Mouse (Mus musculus): ENCODE results near the gene Gm17657. TPM values are rescaled to one million over a fixed set of nuclear protein-coding genes. Genes with fewer than 3 reads are reported as not detected.
"Not testable (repeated sequence)": the region's sequence is repeated elsewhere in the genome, so short reads cannot be mapped to it uniquely, and the experiment has no call there.

Gene Gm17657
- polyA plus RNA-seq, 1 experiment from 2014 or later = not detected

GRCm38 (mm10) chr17:29498952-29499351 lies 50.5 kb downstream of the Gm17657 start:
- H3K36me3 ChIP-seq = peaks cover 14% of the 10 kb centered on the region
- 83% methylated on average over 2 of the region's 2 CpGs for WGBS
- H3K9me3 ChIP-seq; H3K4me2 ChIP-seq (replicated peaks); H3K9ac ChIP-seq; H3K27me3 ChIP-seq; H3K27ac ChIP-seq; H3K4me1 ChIP-seq; H3K4me3 ChIP-seq; ATAC-seq (ENCODE audit: insufficient number of reproducible peaks, insufficient read depth, low FRiP score, low TSS enrichment): not testable (repeated sequence)

- Histone ChIP-seq H3K36me3 (peaks cover 19% of the 10 kb centered on the region), H3K4me2 (replicated peaks) (no peak overlapping the region), H3K4me1 (peaks cover 6% of the 10 kb centered on the region; the same call in 1 of the 2 replicates), H3K9me3 (no peaks in the 10 kb centered on the region), H3K27ac (no peak overlapping the region), H3K9ac (no peak overlapping the region), H3K27me3 (no peaks in the 10 kb centered on the region), H3K4me3 (no peak overlapping the region)
- ATAC-seq (ENCODE audit: insufficient number of reproducible peaks, insufficient read depth, low FRiP score, low TSS enrichment) = no peak
- WGBS = 61% methylated on average over 4 of the region's 4 CpGs
Observed at GRCm38 (mm10) chr17:29498028-29498427, 51.4 kb downstream of the Gm17657 start.

GRCm38 (mm10) chr17:29497481-29497880 lies 52.0 kb downstream of the Gm17657 start:
- peaks cover 19% of the 10 kb centered on the region for H3K36me3 ChIP-seq
- H3K4me2 ChIP-seq (replicated peaks); H3K4me3 ChIP-seq; H3K9ac ChIP-seq; H3K9me3 ChIP-seq; H3K27me3 ChIP-seq; H3K27ac ChIP-seq; H3K4me1 ChIP-seq; ATAC-seq (ENCODE audit: insufficient number of reproducible peaks, insufficient read depth, low FRiP score, low TSS enrichment): not testable (repeated sequence)
- WGBS = 65% methylated on average over 1 of the region's 1 CpGs

DNA sequence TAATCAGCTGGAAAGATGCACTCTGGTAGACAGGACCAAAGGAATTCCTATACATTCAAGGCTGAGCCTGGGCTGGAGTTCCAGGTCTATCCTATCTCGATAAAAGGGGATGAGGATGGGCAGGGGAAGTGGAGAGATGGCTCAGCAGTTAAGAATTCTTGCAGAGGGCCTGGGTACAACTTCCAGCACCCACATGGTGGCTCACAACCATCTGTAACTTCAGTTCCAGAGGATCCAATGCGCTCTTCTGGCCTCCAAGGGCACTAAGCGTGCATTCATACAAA lies 52.4 kb downstream of the Gm17657 start:
- Histone ChIP-seq H3K27ac (no peak overlapping the region), H3K9ac (no peak overlapping the region), H3K9me3 (no peaks in the 10 kb centered on the region), H3K27me3 (no peaks in the 10 kb centered on the region), H3K4me3 (no peak overlapping the region), H3K4me1 (peaks cover 7% of the 10 kb centered on the region; the same call in 1 of the 2 replicates), H3K36me3 (peaks cover 19% of the 10 kb centered on the region), H3K4me2 (replicated peaks) (no peak overlapping the region)
- no peak for ATAC-seq (ENCODE audit: insufficient number of reproducible peaks, insufficient read depth, low FRiP score, low TSS enrichment)
- 92% methylated on average over 3 of the region's 3 CpGs for WGBS

DNA sequence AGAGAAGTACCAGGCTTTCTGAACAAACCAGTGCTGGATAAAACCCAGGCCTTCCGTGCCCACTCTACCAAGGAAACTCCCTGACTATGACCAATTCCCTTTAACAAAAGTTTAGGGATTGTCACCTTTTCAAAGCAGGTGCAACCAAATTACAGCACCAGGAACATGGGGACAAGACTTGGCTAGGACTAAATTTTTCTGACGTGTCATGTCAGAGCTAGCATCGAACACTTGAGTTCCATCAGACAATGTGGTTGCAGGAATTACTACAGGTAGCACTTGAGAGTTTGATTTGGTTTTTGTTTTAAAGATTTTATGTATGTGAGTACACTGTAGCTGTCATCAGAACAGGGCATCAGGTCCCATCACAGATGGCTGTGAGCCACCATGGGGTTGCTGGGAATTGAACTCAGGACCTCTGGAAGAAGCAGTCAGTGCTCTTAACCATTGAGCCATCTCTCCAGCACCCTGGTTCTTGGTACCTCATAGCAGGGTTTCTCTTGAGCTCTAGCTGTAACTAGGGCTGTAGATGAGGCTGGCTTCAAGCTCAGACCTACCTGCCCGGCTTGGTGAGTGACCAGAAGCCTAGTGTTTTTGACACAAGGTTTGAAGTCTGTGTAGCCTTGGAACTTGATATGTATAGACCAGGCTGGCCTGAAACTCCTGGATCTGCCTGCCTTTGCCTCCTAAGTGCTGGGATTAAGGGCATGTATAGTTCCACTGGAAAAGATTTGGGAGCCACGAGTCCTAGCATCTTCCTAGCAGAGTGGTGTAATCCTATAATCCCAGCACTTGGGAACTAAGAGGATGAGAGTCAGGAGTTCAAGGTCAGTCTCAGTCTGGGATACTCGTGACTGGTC lies 53.0 kb downstream of the Gm17657 start:
- no peak overlapping the region for H3K4me3 ChIP-seq
- no peak overlapping the region for H3K9ac ChIP-seq
- no peaks in the 10 kb centered on the region for H3K9me3 ChIP-seq
- no peak overlapping the region for H3K27ac ChIP-seq
- H3K27me3 ChIP-seq = no peaks in the 10 kb centered on the region
- H3K4me2 ChIP-seq (replicated peaks) = no peak overlapping the region
- H3K36me3 ChIP-seq = peaks cover 19% of the 10 kb centered on the region
- 82% methylated on average over 6 of the region's 6 CpGs for WGBS
- H3K4me1 ChIP-seq = peaks cover 7% of the 10 kb centered on the region; the same call in 1 of the 2 replicates
- no peak for ATAC-seq (ENCODE audit: insufficient number of reproducible peaks, insufficient read depth, low FRiP score, low TSS enrichment)

DNA sequence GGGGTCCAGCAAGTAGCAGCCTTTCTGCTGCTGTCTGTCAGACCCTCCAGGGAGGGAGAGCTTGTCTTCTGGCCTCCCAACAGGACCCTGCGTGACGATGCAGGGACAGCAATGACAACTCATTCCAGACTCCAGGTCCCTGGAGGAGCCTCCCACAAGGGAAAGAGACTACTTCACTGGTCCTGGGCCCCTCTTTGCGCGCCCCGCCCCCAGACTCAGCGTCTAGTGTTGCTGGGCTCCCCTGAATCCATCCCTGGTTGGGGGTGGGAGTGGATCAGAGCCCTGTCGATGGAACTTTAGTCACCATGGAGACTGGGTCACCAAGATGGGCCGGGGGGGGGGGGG lies 54.7 kb downstream of the Gm17657 start:
- 72% methylated on average over 7 of the region's 8 CpGs for WGBS
- no peak for ATAC-seq (ENCODE audit: insufficient number of reproducible peaks, insufficient read depth, low FRiP score, low TSS enrichment)
- Histone ChIP-seq H3K9me3 (no peaks in the 10 kb centered on the region), H3K9ac (no peak overlapping the region), H3K27ac (no peak overlapping the region), H3K4me3 (no peak overlapping the region), H3K36me3 (peaks cover 19% of the 10 kb centered on the region), H3K4me2 (replicated peaks) (no peak overlapping the region), H3K4me1 (peaks cover 7% of the 10 kb centered on the region; the same call in 1 of the 2 replicates), H3K27me3 (no peaks in the 10 kb centered on the region)

GRCm38 (mm10) chr17:29494062-29494731 lies 55.2 kb downstream of the Gm17657 start:
- H3K4me3 ChIP-seq = no peak overlapping the region
- H3K4me2 ChIP-seq (replicated peaks) = no peak overlapping the region
- no peaks in the 10 kb centered on the region for H3K27me3 ChIP-seq
- 72% methylated on average over 10 of the region's 10 CpGs for WGBS
- no peak for ATAC-seq (ENCODE audit: insufficient number of reproducible peaks, insufficient read depth, low FRiP score, low TSS enrichment)
- peak overlapping the region; percentile 2; the same call in 1 of the 2 replicates for H3K27ac ChIP-seq
- peaks cover 19% of the 10 kb centered on the region for H3K36me3 ChIP-seq
- H3K9me3 ChIP-seq = no peaks in the 10 kb centered on the region
- H3K4me1 ChIP-seq = peaks cover 7% of the 10 kb centered on the region; the same call in 1 of the 2 replicates
- no peak overlapping the region for H3K9ac ChIP-seq

- H3K27ac ChIP-seq = peak overlapping the region; percentile 63; the same call in 1 of the 2 replicates
Observed at GRCm38 (mm10) chr17:29493461-29493980, 55.9 kb downstream of the Gm17657 start.

GRCm38 (mm10) chr17:29492269-29493191 lies 56.9 kb downstream of the Gm17657 start:
- peaks cover 19% of the 10 kb centered on the region for H3K36me3 ChIP-seq
- peak overlapping the region; percentile 88 for H3K9ac ChIP-seq
- ATAC-seq (ENCODE audit: insufficient number of reproducible peaks, insufficient read depth, low FRiP score, low TSS enrichment) = no peak
- H3K4me1 ChIP-seq = peaks cover 15% of the 10 kb centered on the region
- peak overlapping the region; percentile 81 for H3K4me3 ChIP-seq
- WGBS = 2% methylated on average over 22 of the region's 22 CpGs
- no peaks in the 10 kb centered on the region for H3K27me3 ChIP-seq
- H3K4me2 ChIP-seq (replicated peaks) = peak overlapping the region; percentile 74
- peak overlapping the region; percentile 96 for H3K27ac ChIP-seq
- H3K9me3 ChIP-seq = no peaks in the 10 kb centered on the region

More at GRCm38 (mm10) chr17:29493461-29493980, 55.9 kb downstream of the Gm17657 start:
- Histone ChIP-seq H3K36me3 (peaks cover 19% of the 10 kb centered on the region), H3K4me1 (peaks cover 12% of the 10 kb centered on the region), H3K27me3 (no peaks in the 10 kb centered on the region), H3K9me3 (no peaks in the 10 kb centered on the region), H3K9ac (peak overlapping the region; percentile 44; the same call in 1 of the 2 replicates), H3K4me2 (replicated peaks) (peak overlapping the region; percentile 74), H3K4me3 (peak overlapping the region; percentile 81)
- 76% methylated on average over 11 of the region's 11 CpGs for WGBS
- ATAC-seq (ENCODE audit: insufficient number of reproducible peaks, insufficient read depth, low FRiP score, low TSS enrichment) = no peak

- Histone ChIP-seq H3K4me1 (peaks cover 15% of the 10 kb centered on the region), H3K4me2 (replicated peaks) (peak overlapping the region; percentile 74), H3K36me3 (peaks cover 19% of the 10 kb centered on the region), H3K9me3 (no peaks in the 10 kb centered on the region), H3K27ac (peak overlapping the region; percentile 96), H3K9ac (peak overlapping the region; percentile 88), H3K27me3 (no peaks in the 10 kb centered on the region), H3K4me3 (peak overlapping the region; percentile 81)
- under 1% methylated on average over 48 of the region's 48 CpGs for WGBS
- no peak for ATAC-seq (ENCODE audit: insufficient number of reproducible peaks, insufficient read depth, low FRiP score, low TSS enrichment)
Observed at GRCm38 (mm10) chr17:29491591-29492268, 57.7 kb downstream of the Gm17657 start.

Measured in embryonic facial prominence, embryonic 12.5 days (tissue).